Mouse (Mus musculus) monocyte, adult 5-6 weeks (primary cell): ENCODE data around the gene B3gnt9. TPM values are rescaled to one million over a fixed set of nuclear protein-coding genes. Genes with fewer than 3 reads are reported as not detected.

ENCODE experiments used
- ATAC-seq: fragments of 153-309, 156-312 bp; replicated peaks from 2 replicates; pipeline ENCODE4 v1.8.0; 2017; ENCODE audit warnings: mild to moderate bottlenecking; ENCODE audit not compliant: low TSS enrichment, insufficient number of reproducible peaks, severe bottlenecking, poor library complexity, low FRiP score
- total RNA-seq: library from RNA; stranded (forward); fragments of 200-1000, 200-491, 200-594 nt; gene quantifications from 3 replicates; pipeline ENCODE4 v1.2.3, GENCODE M21; 2017

The B3gnt9 gene
- total RNA-seq, 1 experiment from 2014 or later, result not detected

DNA sequence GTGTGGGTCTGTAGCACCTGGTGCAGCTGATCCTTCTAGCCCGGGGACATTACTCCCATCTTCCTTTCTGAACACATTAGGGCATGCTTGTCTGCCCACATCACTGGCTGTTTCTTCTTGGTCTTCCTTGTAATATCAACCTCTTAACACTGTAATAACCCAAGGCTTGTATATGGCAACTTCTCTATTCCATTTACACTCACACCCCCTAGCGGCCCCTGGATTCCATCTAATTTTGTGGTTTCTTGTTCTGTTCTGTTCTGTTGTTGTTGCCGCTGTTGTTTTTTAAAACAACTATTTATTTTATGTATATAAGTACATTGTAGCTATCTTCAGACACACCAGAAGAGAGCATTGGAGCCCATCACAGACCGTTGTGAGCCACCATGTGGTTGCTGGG is 32.0 kb upstream of the B3gnt9 start:
- ATAC-seq, result no peak

DNA sequence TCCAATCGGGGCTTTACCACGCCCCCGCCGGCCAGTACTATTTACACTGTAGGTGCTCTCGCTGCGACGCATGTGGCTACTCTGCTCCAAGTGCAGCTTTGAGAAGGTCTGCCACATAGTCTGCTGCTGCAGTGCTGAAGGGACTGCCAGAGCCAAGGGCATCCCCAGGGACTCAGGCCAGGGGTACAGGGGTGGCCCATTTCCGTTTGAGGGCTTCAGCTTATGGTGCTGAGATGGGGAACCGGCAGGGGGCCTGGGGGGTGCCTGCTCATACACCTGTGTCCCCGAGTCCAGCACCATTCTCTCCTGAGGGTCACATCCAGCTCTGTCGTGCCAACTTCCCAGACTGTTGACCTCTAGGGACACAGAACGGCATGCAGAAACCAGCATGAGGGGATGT is 30.6 kb upstream of the B3gnt9 start:
- no peak for ATAC-seq

DNA sequence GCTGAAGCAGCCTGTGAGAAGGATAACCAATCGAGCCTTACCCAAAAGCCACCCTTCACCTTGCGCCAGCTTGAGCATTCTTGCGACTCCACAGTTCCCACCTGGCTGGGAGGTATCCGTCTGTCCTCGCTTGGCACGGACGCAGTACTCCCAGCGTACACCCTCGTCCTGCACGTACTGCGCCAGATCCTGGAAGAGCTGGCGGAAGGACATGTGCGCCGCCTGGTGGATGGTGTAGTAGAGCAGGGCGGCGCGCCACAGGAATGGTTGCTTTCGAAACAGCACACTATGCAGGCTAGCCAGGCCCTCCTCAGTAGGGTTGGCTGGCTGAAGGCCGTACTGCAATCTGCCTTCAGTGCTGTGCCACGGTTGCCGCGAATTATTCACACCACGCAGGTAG is 28.1 kb upstream of the B3gnt9 start:
- peak; percentile 64 for ATAC-seq

DNA sequence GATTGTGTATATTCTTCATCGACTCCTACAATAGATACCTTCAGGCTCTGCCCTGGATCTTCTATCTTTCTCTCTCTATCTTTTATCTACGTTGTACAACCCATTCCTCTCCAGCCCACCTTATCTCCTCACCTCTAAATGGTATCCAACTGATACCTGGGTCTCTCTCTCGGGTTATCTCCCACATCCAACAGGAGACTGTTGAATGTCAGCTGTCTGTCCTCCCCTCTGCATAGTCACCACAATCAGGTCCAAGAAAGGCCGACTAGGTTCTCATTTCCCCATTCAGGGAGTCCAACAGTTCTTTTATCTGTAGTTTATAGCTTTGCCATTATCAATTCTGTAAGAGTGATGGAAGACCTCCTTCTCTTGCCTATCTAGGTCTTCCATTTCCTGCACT is 27.3 kb upstream of the B3gnt9 start:
- no peak for ATAC-seq

DNA sequence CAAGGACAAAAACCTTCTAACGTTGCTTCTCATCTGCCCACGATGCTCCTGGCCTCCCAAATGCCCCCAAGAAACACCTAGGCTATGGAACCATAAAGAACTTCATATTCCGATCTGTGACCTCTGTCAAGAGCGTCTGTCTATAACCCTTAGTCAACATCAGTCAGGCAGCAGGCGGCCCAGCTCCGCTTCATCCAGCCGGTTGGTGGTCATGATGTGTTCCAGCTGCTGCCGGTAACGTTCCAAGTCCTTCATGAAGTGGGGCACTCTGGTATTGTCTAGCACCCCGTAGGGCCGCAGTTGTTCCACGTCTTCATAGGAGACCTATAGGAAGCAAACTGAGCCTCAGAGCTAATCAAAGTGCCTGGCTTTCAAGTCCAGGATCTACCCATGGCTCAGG is 26.9 kb upstream of the B3gnt9 start:
- ATAC-seq, result no peak

DNA sequence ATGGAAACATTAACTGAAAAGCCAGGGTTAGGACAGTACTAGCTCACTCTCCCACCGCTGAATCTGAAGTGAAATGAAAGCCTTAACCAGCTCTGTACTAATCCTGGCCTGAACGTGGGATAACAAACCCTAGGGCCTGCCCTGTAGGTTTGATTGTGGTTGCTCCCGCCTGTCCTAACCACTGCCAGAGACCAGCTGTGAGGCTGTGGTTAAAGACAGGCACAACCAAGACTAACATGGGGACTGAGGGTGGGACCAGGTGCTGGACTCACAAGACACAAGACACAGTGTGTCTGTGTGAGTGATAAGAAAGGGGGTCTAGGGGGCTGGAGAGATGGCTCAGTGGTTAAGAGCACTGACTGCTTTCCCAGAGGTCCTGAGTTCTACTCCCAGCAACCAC is 25.6 kb upstream of the B3gnt9 start:
- no peak for ATAC-seq

DNA sequence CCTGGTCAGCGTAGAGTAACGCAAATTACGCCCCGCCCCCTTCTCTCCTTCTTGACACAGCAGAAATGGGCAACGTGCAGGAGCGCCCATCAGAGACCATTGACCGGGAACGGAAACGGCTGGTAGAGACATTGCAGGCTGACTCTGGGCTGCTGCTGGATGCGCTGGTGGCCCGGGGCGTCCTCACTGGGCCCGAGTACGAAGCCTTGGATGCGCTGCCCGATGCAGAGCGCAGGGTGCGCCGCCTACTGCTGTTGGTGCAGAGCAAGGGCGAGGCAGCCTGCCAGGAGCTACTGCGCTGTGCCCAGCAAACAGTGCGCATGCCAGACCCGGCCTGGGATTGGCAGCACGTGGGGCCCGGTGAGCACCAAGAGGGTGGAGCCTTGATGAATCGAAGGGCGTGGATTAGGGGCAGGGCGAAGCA is 24.0 kb upstream of the B3gnt9 start:
- ATAC-seq, result peak; percentile 24; the same call in 1 of the 2 replicates

DNA sequence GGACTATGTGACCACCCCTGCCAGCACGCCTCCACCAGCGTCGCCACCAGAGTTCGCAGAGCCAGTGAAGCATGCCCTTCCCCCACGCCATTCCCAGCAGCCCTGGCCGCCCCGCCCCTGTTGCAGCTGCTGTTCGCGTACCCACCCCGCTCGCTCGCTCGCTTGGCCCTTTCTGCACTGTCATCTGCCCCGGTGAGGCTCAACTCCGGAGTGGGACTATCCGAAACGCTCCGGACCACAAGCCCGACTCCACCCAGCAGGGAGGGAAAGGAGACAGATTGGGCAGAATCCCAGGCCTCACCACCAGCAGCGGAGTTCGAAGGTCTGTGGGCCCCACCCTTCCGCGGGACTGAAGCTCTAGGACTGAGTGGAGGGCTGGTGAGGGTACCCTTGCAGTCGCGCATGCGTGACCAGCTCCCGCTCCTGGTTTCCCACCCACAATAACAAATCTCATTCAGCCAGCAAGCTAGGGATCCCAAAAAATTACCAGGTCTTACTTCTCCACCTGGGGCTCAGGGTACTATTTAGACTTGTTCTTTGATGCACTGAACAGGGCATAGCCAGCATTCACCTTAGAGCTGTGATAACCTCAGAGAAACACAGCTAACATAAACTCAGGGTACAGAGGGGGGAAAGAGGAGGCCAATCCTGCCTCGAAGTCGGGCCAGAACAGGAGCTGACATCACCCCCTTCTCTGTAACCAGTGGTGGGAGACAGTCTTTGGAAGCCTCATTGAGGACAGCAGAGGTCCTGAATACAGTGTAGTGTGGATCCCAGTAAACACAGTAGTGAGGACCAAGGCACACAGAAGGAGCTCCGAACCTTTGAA is 21.6 kb upstream of the B3gnt9 start:
- ATAC-seq, result 0 out of 2 replicates have a peak, but pooled peaks have one; percentile 6

DNA sequence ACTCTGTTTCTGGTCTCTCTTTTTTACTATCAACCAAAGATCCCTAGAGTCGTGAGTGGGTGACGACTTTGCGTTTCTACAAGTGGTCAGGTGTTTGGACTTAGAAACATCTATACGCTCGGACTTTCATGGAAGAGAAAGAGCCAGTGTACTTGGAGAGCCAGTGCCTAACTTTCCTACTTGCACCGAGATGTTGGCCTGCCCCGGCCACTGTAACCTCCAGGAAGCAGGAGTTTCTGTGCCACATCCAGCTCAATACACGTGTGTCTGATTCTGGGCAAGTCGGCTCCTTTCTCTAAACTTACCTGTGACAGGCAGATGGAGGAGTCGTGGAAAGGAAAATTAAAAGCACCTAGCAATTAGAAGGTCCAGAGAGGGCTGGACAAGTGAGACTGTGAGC is 20.9 kb upstream of the B3gnt9 start, which contains the start of gene Nol3:
Gene Nol3 (plus strand): TSS at position 301 of the 400 bp plus-strand sequence.
- no peak for ATAC-seq

DNA sequence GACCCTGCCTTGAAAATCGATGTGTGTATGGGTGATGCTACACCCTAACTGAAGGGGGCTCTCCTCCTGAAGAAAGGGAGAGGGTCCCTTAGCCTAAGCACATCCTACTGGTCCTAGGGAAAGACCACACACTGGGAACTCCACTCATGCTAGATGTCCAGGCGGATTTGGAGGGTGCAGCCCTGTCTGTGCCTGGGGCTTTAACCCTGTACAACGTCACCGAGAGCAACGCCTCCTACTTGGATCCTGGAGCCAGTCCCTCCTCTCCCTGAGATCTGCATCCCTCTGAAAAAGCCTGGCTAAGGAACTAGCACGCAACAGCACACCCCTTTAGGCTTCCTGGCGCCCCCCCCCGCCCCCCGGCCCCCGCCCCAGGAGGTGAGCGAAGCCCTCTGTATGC is 20.4 kb upstream of the B3gnt9 start:
- no peak for ATAC-seq

DNA sequence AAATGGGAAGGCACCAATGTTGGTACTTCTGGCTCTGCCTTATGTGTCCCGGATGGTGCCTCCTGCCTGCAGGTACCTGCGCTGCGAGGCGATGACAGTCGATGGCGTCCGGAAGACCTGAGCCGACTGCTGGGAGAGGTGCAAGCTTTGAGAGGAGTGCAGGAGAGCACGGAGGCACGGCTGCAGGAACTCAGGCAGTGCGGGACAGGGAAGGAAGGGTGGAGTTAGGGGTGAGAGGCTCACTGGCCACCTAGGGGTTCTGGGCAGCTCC is 15.9 kb upstream of the B3gnt9 start:
- ATAC-seq, result no peak

DNA sequence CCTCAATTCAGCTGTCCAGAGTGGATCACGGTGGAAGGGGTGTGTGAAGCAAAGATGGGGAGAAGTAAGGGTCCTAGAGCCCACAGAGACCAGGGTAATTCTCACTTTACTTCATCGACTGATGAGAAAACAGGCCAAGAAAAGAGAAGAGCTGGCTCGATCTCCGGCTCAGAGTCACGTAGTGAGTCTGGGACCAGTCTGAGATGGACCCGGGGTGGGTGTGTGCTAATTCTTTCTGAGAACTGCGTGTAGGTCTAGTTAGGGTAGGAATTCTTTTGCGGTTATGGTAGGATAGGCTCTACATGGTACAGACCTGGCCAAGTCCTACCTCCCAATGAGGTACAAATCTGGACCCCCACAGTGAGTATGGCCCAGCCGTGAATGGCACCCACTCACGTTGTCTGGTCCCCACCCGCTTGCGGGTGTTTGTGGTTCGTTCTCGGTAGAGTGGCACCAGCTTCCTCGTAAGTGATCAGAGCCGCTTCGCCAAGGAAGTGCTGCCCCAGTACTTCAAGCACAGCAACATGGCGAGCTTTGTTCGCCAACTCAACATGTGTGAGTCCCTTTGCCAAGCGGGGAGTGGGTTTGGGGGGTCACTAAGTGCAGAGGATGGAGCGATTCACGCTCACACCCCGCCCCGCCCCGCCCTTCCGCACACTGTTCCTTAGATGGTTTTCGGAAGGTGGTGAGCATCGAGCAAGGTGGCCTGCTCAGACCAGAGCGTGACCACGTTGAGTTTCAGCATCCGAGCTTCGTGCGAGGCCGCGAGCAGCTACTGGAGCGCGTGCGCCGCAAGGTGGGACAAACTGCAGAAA is 15.4 kb upstream of the B3gnt9 start:
- ATAC-seq, result peak; percentile 24; the same call in 1 of the 2 replicates

DNA sequence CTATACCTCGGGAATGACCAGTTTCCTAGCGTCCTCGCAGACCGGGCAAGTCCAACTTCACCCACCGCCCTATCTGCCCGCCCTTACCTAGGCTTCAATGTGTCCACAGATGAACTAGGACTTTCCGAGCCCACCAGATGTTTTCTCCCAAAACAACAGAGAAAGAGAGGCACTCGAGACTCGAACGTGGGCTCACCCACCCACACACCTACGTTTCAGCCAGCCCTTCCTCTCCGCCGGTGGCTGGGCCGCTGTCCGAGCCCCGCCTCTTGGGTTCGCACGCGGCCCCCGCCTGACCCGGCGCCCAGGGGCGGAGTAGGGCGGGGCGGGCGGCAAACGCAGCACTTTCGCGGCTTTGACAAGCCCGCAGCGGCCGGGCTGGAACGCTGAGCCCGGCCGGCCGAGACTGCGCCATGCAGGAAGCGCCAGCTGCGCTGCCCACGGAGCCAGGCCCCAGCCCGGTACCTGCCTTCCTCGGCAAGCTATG is 14.6 kb upstream of the B3gnt9 start, which contains the start of gene Hsf4:
Gene Hsf4 (plus strand): TSS at position 341 of the 487 bp plus-strand sequence.
- no peak for ATAC-seq

DNA sequence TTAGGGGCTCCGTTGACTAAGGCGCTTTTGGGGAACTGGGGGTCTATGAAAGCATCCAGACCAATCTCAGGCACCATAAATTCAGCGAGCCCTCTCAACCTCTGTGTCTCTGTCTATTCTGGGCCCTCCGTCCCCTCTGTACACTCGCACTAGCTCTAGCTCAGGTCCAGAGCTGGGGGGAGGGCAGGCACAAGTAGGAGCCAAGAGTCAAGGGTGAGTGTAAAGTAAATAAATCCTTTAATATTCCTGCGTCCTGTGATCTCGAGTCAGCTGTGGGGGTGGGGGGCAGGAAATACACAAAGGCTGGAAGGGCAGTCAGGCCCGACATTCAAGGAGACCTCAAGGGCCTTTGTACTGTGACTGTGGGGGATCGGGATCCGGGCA is 14.1 kb upstream of the B3gnt9 start:
- ATAC-seq, result no peak

DNA sequence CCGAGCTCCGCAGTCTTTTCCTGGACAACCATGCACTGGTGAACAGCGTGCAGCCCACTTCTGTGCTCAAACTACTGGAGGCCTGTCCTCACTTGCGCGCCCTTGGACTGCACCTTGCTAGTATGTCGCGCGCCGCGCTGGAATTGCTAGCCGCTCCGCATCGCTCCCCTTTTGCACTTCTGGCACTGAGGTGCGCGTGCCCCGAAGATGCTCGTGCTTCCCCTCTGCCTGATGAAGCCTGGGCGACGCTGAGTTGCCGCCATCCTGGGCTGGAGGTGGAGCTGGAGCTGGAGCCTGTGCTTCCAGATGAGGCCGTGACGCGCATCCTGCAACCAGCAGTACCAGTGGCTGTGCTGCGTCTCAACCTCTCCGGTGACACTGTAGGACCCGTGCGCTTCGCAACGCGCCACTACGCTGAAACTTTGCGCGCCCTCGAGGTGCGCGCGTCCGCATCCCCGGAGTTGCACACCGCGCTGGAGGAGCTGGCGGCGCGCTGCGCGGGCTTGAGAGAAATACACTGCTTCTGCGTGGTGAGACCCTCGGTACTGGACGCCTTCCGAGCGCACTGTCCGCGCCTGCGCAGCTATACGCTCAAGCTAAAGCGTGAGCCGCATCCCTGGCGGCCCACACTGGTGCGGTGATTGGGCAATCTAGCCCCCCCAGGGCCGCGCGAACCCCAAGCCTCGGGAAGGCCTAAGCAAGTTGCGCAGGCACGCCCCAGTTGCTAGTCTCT is 13.6 kb upstream of the B3gnt9 start:
- no peak for ATAC-seq

DNA sequence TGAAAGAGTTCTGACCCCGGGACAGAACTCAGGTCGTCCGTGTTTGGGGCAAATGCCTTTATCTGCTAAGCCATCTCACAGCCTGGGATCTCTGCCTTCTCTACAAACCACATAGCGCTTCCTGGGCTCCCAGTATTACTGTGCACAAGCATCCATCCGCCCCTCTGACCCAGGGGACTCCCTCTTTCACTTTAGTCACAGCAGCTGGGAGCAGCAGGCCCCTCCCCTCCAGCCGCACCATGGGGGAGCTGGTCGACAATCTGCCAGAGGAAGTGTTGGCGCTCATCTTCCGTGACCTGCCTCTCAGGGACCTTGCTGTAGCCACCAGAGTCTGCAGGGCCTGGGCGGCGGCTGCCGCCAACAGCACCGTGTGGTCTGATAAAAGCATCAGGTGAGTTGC is 11.8 kb upstream of the B3gnt9 start:
- no peak for ATAC-seq

DNA sequence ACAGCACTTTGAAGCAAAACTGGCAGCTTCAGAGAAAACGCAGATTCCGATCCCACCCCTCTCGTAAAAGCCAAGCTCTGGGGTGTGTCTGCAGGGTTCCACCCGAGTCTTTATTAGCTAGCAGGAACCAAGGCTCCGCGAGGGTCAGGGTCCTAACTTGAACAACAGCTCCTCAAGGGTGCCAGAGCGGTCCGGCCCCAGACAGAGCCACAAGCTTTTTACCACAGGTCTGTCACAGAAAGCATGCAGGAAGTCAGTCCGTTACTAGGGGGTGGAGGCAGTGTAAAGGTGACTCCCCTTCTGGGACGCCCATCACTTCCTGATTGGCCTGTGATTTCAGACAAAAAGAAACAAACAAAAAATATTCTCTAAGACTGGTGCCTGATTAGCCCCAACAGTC is 10.2 kb upstream of the B3gnt9 start:
- peak; percentile 63 for ATAC-seq

DNA sequence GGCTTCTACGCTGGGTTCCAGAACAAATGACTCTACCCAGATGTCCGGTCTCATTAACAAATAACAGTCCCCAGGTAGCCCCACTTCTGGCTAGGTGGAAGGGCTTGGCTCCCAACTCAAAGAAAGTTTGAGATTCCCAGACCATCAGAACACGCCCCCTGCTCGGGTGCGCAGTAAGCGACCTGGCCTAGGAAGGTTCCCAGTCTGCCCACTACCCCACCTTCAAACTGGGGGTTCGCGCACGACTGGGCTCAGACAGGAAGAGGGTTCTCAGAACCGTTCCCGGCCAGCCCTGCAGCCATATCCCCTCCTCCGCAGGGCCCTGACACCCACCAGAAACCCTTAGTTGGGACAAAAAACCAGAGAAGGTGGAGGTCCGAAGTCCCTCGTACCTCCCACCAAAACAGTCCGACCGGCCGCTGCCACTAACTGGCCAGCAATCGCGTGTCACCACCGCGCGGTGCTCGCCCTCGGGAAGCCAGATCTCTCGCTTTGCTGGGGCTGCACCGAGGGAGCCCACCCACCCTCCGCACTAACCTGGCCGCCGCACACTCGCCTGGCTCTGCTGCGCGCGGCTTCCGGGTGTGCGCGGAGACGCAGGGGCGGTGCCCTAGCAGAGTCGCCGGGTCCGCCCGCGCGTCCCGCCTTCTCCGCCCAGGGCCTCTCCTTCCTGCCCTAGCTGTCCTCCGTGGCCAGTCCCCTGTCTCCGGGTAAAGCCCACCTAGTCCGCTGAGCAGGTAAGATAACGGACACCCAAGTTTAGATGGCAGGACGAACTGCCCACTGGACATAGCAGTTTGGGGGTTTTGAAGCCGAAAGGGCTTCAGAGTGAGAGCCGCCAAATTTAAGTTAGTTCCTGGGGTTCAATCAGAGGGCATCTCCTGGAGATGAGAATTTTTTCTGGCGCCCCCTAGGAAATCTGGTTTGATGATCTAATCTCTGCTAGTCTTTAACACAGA is 9.3 kb upstream of the B3gnt9 start, which contains the start of the genes Tradd and Fbxl8:
Gene Tradd (minus strand): TSS at position 586 of the 959 bp plus-strand sequence.
Gene Fbxl8 (plus strand): TSS at position 625 of the 959 bp plus-strand sequence.
- peak; percentile 32; the same call in 1 of the 2 replicates for ATAC-seq
